Mouse (Mus musculus): ENCODE results near the gene Nav2.

Nav2 gene

DNA sequence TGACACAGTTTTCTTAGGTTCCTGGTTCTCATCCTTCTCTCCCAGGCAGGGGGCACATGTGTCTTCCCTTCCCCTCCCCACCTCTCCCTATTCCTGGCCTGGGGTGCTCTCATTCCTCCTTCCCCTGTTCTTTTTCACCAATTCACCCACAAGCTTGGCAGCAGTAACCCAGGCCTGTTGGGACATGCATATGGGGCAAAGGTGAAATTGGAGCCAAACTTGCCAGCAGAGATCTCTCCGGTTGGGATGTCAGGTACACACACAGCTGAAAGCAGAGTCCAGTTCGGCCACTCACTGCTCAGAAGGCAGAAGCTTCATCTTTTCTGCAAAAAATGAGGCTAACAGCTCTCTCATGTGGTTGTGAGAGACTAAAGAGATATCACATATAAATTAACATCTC lies 26.3 kb downstream of the Nav2 start:
- DNase-seq (ENCODE audit: low read depth, low spot score), result no peak

DNA sequence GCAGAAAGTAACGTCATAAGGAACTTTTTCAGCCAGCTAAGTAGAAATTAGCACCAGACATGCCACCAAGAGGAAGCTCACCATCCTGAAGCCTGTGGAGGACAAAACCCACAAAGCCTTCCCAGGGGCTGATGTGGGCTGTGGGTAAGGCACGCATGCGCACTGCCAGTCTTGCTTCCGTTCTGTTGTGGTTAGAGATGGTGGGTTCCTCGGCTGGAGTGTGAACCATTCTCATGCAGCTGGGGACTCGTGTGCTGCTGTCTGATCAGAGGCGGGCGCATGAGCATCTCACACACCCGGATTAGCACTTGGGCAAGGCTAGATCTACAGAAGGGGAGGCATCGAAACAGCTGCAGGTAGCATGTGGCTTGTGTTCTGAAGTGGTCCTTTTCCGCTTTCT lies 29.0 kb downstream of the Nav2 start:
- DNase-seq (ENCODE audit: low read depth, low spot score), result no peak

DNA sequence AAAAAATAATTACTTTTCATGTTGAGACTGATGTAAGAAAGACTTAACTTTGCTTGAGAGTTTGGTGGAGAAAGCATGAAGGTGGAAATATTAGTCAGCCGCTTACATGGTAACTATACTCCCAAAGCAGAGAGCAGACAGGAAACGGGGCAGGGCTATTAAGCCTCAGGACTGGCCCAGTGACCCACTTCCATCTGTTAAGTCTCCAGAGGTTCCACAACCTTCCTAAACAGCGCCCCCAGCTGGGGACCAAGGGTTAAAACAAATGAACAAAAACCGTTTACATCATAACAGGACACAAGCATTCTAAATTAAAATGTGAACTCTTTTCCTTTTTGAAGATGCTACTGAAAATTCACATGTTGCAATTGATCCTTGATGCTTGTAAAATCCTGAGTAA lies 29.7 kb downstream of the Nav2 start:
- DNase-seq (ENCODE audit: low read depth, low spot score), result no peak

DNA sequence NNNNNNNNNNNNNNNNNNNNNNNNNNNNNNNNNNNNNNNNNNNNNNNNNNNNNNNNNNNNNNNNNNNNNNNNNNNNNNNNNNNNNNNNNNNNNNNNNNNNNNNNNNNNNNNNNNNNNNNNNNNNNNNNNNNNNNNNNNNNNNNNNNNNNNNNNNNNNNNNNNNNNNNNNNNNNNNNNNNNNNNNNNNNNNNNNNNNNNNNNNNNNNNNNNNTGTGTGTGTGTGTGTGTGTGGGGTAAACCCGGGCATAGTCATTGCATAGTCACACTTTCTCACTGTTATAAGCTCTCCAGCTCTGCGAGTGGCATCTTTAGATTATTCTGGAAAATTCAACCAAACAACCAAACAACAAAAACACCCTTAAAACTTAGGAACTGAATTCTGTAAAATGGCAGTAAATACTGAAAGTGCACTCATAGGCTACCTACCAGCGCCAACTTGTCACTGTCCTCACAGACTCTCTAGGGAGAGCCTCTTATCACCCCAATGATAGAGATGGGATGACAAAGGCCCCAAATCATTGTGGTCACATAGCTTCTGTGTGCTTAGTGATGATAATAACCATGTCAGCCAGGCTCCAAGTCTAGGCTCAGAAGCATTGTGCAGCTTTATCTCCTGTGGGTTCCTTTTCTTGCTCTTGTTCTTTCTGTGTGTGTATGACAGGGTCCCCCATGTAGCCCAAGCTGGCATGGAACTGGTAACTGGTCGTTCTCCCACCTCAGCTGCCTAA lies 40.0 kb downstream of the Nav2 start:
- DNase-seq (ENCODE audit: low read depth, low spot score), result no peak

DNA sequence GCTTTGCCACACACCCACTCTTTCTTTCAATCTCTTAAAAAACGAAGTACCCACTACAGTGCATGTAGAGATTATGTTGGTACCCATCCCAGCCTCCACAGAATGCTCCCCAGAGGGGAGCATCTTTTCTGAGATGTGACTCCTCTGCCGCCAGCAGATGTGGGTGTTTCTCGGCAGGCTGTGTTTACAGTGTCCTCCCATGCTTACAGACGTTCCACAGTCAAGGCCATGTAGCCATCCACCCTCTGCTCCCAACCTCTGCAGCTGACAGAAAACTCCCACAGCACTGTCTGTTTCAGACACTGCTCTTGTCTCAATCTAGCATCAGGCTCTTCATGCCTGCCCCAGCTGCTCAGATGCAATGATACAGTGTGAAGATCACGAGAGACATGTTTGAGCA lies 46.0 kb downstream of the Nav2 start:
- DNase-seq (ENCODE audit: low read depth, low spot score), result no peak

DNA sequence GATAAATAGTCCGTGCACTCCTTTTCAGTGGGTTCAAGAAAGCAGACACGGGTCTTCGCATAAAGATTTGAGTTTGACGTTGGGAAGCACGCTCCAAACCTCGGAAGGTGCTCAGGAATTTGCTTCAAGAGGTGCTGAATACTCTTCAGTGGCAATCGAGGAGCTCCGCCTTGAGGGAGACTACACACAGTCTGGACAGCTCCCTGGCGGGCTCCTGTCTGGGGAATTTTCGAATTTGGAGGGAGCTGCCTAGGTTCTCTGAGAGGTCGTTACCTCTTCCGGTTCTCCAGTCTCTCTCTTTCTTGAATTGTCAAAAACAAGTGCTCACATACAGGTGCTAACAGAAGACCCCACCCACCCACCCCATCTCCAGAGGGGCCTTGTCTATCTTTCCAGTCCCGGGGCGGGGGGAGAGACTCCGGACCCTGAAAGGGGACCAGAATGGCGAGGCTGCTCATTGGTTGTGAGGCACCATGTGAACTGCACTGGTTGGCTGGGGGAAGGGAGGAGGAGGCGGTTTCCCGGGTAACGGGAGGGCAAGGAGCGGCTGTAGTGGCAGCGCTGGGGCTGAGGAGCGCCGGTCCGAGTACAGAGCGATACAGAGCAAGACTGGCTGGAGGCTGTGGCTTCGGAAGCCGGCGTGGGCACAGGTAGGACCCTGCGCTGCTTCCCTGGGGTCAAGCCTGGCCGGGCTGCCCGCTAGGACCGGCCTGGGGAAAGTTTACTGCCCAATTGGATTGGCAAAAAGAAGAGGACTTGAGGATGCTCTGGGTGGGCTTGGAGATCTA lies 50.2 kb downstream of the Nav2 start:
- DNase-seq (ENCODE audit: low read depth, low spot score), result no peak

DNA sequence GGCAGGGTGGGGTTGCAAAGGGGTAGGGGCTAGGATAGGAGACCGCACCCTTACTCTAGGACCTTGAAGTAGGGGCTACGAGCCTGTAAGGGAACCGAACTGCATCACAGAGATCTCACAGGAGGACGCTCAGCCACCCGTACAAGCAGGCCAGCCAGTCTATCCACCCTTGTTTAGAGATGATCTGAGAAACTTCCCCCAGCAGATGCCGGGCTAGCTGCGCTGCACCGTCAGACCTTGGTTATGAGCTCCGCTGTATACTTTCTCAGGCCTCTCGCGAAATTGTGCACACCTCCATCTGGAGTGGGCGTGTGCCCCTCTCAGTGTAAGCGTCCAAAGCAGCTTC lies 50.8 kb downstream of the Nav2 start:
- DNase-seq (ENCODE audit: low read depth, low spot score), result no peak

DNA sequence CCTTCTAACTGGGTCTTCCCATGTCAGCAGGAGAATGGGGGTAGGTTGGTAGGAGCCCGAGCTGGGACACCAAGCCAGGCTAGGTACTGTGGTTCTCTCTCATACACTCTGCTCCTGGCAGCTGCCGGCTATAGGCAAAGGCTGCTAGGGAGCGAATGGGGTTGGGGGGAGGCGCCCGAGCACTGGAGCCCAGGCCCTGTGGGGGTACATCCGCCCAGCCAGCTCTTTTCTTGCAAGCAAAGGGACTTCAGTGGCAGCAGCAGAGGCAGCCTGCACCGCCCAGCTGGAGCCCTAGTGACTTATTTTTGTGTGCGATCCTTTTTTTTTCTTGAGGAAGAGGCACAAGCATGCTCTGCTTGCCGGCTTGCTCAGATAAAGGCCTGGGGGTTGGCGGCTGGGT lies 51.6 kb downstream of the Nav2 start:
- no peak for DNase-seq (ENCODE audit: low read depth, low spot score)

DNA sequence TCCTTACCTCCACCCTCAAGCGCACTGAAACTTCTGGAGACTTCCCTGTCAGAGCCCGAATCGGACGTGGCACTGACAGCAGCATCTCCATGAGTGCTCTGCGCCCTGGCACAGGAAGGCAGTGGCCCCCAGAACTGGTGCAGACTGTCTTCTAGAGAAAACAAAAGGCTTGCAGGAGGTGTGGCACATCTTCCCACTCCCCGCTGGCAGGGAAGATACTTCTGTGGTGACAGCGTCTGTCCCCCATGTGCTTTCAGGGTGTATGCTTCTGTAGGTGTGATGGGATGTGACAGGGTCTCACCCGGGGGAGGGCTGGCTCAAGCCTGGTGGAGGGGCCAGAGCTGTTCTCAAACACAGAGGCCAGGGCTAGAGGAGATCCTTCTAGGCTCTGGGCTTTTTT lies 53.0 kb downstream of the Nav2 start:
- DNase-seq (ENCODE audit: low read depth, low spot score), result no peak

DNA sequence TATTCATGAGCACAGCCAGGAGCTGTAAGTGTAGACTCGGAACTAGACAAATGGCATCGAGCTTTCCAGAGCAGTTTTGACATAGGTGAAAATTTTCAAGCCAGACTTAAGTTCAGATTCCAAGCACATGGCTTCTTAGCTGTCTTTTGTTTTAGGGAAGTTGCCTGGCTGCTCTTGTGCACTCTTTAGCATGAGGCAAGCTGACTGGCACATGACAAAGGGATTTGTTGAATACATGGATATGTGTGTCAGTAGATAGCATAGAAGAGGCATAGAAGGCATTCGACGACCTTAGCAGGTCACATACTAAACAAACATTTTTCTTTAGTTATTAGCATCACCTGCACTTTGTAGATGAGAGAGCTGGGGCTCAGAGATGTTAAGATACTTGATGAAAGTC lies 53.4 kb downstream of the Nav2 start:
- no peak for DNase-seq (ENCODE audit: low read depth, low spot score)

DNA sequence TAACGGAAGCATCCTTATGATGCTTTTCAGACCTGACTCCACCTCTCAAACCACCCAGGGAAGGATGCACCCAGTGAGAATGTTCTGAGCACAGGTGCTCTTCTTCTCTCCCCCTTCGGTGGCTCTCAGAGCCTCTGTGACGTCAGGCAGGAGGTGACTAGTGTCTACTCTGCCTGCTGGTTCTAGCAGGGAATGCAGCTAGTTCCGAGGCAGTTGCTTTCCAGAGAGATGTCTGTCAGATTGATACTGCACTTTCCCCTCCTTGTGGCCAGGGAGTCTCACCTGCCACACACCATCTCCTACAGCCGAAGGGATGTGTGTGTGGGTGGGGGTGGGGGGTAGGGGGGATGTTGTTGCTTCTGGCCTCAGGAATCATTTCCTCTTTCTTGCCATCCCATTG lies 54.6 kb downstream of the Nav2 start:
- DNase-seq (ENCODE audit: low read depth, low spot score), result no peak

DNA sequence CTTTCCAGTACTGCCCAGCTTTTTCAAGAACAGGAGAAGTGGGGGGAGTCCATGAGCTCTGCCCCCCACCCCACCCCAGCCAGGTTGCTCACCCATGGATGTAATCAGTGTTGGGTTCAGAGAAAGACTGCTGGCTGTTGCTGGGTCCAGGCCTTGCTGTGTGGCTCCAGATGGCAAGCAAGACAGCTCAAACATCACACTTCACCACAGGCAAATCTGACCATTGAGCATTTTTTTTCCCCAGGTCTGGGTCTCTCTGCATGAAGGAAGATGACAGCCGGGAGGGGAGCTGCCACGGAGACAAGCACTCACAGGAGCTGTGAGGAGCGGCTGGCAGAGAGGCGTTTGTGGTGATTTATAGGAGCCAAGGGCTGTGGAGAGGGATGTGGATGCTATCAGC lies 55.0 kb downstream of the Nav2 start:
- no peak for DNase-seq (ENCODE audit: low read depth, low spot score)

DNA sequence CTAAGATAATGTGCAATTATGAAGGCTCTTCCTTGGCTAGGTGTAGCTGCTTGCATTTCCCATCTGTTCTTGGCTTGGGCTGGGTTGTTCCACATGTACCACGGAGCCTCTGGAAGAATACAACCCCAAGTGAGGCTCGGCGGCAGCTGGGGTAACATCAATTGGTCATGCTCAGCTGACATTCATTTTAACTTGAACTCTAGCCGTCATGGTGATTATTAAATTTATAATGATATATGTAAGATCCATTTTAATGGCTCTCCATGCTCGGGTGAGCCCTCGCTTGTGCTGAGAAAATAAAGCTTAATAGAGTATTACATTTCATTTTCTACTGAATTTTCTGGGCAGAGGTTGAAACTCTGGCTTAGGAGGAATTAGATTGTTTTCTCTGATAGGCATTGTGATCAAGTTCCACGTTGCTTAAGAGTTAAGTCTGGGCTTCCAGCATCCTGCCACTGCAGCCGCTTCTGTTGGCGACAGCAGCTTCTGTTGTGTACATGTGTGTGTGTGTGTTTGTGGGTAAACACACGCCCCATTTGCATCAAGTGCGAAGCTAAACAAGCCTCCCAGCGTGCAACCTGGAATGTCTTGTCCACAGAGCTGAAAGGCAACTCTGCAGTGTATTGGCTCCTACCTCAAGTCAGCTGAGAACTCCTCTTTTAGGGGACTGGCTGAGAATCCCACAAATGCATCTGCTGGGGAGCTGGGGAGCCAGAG lies 57.4 kb downstream of the Nav2 start:
- DNase-seq (ENCODE audit: low read depth, low spot score), result no peak

DNA sequence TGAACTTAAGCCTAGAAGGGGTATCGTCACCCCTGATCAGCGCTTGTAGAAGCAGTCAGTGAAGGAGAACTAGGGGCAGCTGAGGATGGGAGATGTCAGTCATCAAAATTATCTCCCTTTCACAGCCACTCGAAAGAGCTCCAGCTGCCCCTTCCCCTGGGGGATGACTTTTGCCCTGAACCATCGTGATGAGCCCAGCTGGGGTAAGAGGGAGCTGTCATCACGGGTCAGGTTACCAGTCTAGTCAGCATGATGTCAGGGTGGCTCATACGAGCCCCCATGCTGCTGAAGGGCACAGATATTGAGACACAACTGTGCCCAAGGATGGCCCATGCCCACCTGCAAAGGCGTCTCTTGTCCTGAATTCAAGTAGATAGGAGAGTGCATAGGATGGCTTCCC lies 72.5 kb downstream of the Nav2 start:
- no peak for DNase-seq (ENCODE audit: low read depth, low spot score)

DNA sequence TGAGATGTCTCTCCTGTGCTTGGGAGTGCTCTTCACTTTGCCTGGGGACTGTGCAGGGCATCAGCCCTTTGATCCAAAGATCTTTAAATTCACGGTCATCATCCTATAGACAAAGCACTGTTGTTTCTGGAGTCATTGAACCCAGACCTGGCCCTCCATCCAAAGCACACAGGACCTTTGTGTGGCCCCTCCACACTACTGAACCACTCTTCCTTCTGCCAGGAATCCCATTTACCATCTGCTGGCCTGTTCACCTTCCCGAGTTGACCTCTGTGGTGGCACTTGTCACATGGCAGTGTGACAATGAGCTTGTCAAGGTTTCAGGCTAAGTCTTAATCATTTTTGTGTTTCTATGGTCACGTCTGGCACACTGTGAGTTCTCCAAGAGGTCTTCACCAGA lies 73.3 kb downstream of the Nav2 start:
- no peak for DNase-seq (ENCODE audit: low read depth, low spot score)

DNA sequence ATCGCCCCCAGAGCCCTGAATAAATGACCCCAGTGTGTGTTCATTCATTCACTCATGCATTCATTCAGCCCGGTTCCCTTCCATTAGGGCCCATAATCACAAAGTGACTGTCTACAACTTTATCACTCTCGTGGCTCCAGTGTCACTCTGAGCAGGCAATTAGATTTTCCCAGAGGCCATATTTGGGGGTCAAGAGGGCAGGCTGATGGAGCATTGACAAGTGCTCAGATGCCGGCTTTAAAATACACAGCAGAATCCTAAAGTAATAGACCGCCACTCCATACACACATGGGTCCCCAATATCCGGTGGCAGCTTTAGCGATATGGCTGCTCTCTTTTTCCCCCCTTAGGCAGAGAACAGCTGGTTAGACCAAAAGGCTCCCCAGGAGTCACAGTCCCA lies 74.1 kb downstream of the Nav2 start:
- no peak for DNase-seq (ENCODE audit: low read depth, low spot score)

DNA sequence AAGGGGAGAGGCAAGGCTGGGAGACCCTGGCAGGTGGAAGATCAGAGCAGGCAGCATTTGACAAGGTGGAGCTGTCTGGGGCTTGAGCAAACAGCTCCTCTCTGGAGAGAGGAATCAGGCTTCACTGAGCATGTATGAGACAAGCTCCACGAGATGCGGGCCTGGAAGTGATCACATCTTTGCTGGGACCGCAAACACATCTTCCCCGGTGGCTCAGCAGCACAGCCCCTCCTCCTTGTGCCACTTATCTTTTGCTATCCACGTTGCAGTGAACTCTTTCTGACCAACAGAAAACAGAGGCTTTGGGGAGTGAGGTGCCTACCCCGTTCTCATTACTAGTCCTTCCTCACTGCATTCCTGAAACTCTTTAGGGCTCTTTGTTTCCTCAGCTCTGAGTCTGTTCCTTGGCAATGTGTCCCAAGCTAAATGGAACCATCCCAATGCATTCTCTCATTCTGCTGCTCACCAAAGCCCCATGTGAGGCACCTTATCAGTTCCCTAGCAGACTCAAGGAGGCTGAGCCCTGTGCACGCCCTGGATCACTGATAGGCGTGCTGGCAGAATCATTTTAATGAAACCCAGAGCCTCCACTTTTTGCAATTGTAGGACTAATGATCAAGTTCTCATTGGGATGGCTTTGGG lies 83.5 kb downstream of the Nav2 start:
- DNase-seq (ENCODE audit: low read depth, low spot score), result peak; percentile 84

DNA sequence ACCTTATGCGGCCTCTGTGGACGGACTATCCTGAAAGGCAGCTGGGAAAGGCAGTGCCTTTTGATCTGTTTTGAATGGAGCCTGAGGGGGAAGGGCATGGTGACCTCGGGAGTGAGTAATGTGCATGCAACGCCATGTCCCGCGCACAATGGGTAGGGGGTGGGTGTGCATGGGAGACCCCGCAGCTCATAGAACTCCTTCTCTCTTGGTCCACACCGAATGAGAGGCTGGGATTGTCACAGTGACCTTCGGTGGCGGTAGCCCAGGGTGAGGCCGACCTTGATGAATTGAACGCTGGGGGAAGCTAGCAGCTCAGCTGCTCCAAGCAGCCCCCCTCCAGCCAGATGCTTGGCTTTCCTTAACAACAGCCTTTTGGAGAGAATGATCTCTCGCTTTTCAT lies 86.7 kb downstream of the Nav2 start:
- DNase-seq (ENCODE audit: low read depth, low spot score), result no peak

DNA sequence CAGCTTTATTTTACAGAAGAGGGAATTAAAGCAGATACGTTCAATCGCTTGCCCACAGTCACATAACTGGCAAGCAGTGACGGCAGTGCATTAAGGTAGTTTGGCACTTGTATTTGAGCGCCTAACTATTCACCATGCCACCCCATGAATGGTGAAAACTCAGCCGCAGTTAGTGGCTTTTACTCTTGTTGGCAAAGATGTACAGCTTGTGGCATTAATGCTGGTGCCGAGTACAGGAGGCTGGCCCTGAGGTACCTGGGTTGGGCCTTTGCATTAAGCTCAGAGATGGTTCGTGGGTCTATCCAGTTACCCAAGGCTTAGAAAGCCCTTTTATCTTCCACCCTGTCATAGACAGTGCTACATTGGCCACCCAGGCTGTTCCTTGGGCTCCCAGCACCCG lies 87.2 kb downstream of the Nav2 start:
- no peak for DNase-seq (ENCODE audit: low read depth, low spot score)

DNA sequence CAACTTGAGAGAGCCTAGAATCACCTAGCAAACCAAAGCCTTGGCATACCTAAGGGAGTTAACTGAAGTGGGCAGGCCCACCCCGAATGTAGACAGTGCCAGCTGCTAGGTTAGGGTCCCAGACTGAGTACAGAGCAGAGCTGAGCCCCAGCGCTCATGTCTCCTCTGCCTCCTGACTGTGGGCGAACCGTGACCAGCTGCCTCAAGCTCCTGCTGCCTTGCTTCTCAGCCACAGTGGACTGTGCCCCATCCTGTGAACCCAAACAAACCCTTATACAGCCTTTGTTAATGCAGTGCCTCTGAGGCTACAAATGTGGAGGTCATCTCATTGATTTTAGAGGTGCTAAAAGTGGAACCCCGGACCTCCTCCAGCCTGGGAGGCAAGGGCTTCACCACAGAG lies 88.3 kb downstream of the Nav2 start:
- DNase-seq (ENCODE audit: low read depth, low spot score), result no peak

DNA sequence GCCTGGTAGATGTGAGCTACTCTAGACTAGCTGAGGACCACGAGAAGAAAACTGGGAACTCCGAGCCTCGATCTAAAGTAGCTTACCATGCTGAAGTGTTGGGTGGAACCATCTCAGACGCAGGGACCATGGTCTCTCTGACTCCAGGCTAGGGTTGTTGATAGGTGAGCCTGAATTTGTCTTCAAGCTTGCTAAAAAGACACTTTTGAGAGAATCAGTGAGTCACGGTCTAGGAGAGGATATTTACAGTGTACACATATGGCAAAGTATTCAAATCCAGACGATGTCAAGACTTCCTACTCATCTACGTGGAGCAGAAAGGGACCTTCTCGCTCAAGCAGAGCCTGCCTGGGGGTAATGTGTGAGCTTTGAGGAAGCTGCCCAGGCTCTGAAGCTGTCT lies 89.6 kb downstream of the Nav2 start:
- DNase-seq (ENCODE audit: low read depth, low spot score), result no peak

DNA sequence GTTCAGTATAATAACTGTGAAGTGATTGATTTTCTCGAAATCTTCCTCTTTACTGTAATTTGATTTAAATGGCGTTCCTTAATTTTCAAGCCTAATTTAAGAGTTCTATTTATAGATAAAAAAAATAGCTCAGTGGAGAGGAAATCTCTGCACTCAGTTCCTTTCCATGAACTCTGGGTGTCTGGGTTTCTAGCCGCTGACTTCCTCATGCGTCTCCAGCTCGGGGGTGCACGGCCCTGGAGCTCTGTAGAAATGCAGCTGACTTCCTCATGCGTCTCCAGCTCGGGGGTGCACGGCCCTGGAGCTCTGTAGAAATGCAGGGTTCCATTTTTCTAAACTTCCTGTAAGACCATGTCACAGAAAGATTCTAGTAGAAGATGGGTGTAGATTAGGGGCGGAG lies 90.1 kb downstream of the Nav2 start:
- DNase-seq (ENCODE audit: low read depth, low spot score), result no peak

DNA sequence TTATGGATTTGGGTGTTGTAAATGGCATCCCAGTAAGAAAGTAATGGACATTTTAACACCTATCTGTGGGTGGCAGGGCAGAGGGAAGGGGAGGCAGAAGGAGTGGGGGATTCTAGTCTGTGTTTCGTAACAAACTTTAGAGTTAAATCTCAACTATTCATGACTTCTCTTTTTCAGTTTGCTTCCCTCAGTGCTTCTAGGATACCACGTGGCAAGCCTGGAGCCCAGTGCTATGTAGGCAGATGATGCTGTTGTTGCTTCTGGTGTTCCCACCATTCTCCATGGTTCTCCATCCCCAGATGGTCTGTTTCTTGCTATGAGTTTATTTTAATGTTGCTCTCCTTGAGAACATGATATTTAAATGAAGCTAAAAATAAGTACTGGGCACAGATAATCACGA lies 92.3 kb downstream of the Nav2 start:
- no peak for DNase-seq (ENCODE audit: low read depth, low spot score)
